Mouse (Mus musculus) adrenal gland, adult (tissue): ENCODE results near the gene Nrip1.

Source experiments
- DNase-seq, 2 experiments: peaks; one replicate each; pipeline ENCODE4 v3.0.0; 2022 to 2023; ENCODE audit warnings: low spot score in 1 of 2; ENCODE audit not compliant: inconsistent age in 2 of 2

Gene Nrip1

GRCm38 (mm10) chr16:76372045-76372940 lies 1.3 kb downstream of the Nrip1 start:
- peak; percentile 77 to 92 for DNase-seq

- no peak for DNase-seq
Observed at GRCm38 (mm10) chr16:76371614-76371917, 2.1 kb downstream of the Nrip1 start.

GRCm38 (mm10) chr16:76370716-76371613 lies 2.7 kb downstream of the Nrip1 start:
- peak in 1 of 2 experiments; percentile 79 for DNase-seq

GRCm38 (mm10) chr16:76370041-76370715 lies 3.4 kb downstream of the Nrip1 start:
- peak; percentile 69 to 88 for DNase-seq

GRCm38 (mm10) chr16:76369236-76369635 lies 4.4 kb downstream of the Nrip1 start:
- no peak for DNase-seq

- DNase-seq, result peak in 1 of 2 experiments; percentile 80
Observed at GRCm38 (mm10) chr16:76367261-76367908, 6.2 kb downstream of the Nrip1 start.

GRCm38 (mm10) chr16:76365790-76366406 lies 7.7 kb downstream of the Nrip1 start:
- peak in 1 of 2 experiments; percentile 54 for DNase-seq

GRCm38 (mm10) chr16:76365237-76365636 lies 8.4 kb downstream of the Nrip1 start:
- DNase-seq, result peak; percentile 70 to 90

GRCm38 (mm10) chr16:76363641-76364040 lies 10.0 kb downstream of the Nrip1 start:
- peak in 1 of 2 experiments; percentile 47 for DNase-seq

GRCm38 (mm10) chr16:76362982-76363381 lies 10.6 kb downstream of the Nrip1 start:
- DNase-seq, result peak in 1 of 2 experiments; percentile 33

GRCm38 (mm10) chr16:76360441-76360840 lies 13.2 kb downstream of the Nrip1 start:
- DNase-seq, result no peak

- peak in 1 of 2 experiments; percentile 47 for DNase-seq
Observed at GRCm38 (mm10) chr16:76358757-76359156, 14.9 kb downstream of the Nrip1 start.

GRCm38 (mm10) chr16:76358128-76358748 lies 15.4 kb downstream of the Nrip1 start:
- DNase-seq, result peak in 1 of 2 experiments; percentile 66

GRCm38 (mm10) chr16:76357155-76357554 lies 16.5 kb downstream of the Nrip1 start:
- DNase-seq, result no peak

- DNase-seq, result peak in 1 of 2 experiments; percentile 59
Observed at GRCm38 (mm10) chr16:76355947-76356550, 17.6 kb downstream of the Nrip1 start.

- DNase-seq, result no peak
Observed at GRCm38 (mm10) chr16:76355267-76355666, 18.4 kb downstream of the Nrip1 start.

- peak in 1 of 2 experiments; percentile 49 for DNase-seq
Observed at GRCm38 (mm10) chr16:76354841-76355240, 18.8 kb downstream of the Nrip1 start.

- DNase-seq, result peak; percentile 60 to 68
Observed at GRCm38 (mm10) chr16:76354289-76354688, 19.3 kb downstream of the Nrip1 start.

- DNase-seq, result no peak
Observed at GRCm38 (mm10) chr16:76350922-76351321, 22.7 kb downstream of the Nrip1 start.
